Mouse (Mus musculus): Measurements from ENCODE around the gene Ceacam16.

- no peak for TF ChIP-seq RCOR1 (conservative IDR thresholded peaks at IDR 0.05; ENCODE audit: low read depth, low read length)
- peak; percentile 70 to 94 for TF ChIP-seq CTCF (conservative IDR thresholded peaks at IDR 0.05 in 1 of 2, IDR thresholded peaks at IDR 0.05 in 1 of 2; ENCODE audit: low read depth in 2 of 2, low read length in 2 of 2)
- TF ChIP-seq ELF1 (IDR thresholded peaks at IDR 0.05; ENCODE audit: low read depth, low read length), result 0 out of 2 replicates have a peak, but pooled peaks have one; percentile 19
- TF ChIP-seq ZMIZ1 (IDR thresholded peaks at IDR 0.05; ENCODE audit: low read depth, low read length), result no peak
- peak; percentile 93 for TF ChIP-seq RAD21 (IDR thresholded peaks at IDR 0.05; ENCODE audit: low read depth, low read length)
- TF ChIP-seq MXI1 (IDR thresholded peaks at IDR 0.05; ENCODE audit: low read depth, low read length), result no peak
- peak; percentile 74 for TF ChIP-seq ZC3H11A (IDR thresholded peaks at IDR 0.05; ENCODE audit: low read depth, low read length)
- no peak for TF ChIP-seq MAX (IDR thresholded peaks at IDR 0.05; ENCODE audit: low read length)
- no peak for TF ChIP-seq TCF12 (IDR thresholded peaks at IDR 0.05; ENCODE audit: low read depth, low read length)
- TF ChIP-seq SMC3 (IDR thresholded peaks at IDR 0.05; ENCODE audit: low read depth, low read length), result peak; percentile 93
These were observed 11.0 kb upstream of the Ceacam16 start for GRCm38 (mm10) chr7:19871943-19872601.
